7 mouse cellular contexts compared by ENCODE assay signal in genomic region chr11:88098787-88099598, GRCm38 (mm10). TPM values are rescaled to one million over a fixed set of nuclear protein-coding genes. Genes with fewer than 3 reads are reported as not detected.
A peak's percentile ranks its signal among the peaks of the same experiment; 100 is the strongest.
DNase-seq lines count a peak whose midpoint lies in the region; ATAC-seq lines count a peak whose summit lies in the region.

No protein-coding gene starts in this region.

- H3K9me3 ChIP-seq in limb, embryonic 13.5 days: no peaks in the 10 kb centered on the region
- no peaks in the 10 kb centered on the region for H3K9me3 ChIP-seq in midbrain, embryonic 14.5 days (ENCODE audit: control insufficient read depth, low read length)

- DNase-seq in adrenal gland, adult 18-20 months (ENCODE audit: low spot score in 2 of 2): peak; percentile 81 to 82
- DNase-seq in embryo, embryonic 10.5 days (ENCODE audit: low spot score): peak; percentile 80
- DNase-seq in kidney, adult 18-20 months: peak; percentile 81
- DNase-seq in midbrain, embryonic 14.5 days: peak; percentile 89
- DNase-seq in spleen, adult 18-20 months: peak; percentile 58 to 77

- peaks cover 6% of the 10 kb centered on the region for H3K36me3 ChIP-seq in limb, embryonic 13.5 days
- no peaks in the 10 kb centered on the region for H3K36me3 ChIP-seq in midbrain, embryonic 14.5 days (ENCODE audit: control insufficient read depth, insufficient read depth, low read length)

- peaks cover 35% of the 10 kb centered on the region for H3K4me1 ChIP-seq in limb, embryonic 13.5 days
- peaks cover 26% of the 10 kb centered on the region for H3K4me1 ChIP-seq in midbrain, embryonic 14.5 days (ENCODE audit: control insufficient read depth, insufficient read depth, low read length)

- peak overlapping the region; percentile 89 for H3K27ac ChIP-seq in limb, embryonic 13.5 days
- H3K27ac ChIP-seq in midbrain, embryonic 14.5 days (replicated peaks; ENCODE audit: low read depth, low read length): peak overlapping the region; percentile 86

- ATAC-seq in granulocyte monocyte progenitor cell, adult 5-6 weeks (replicated peaks; ENCODE audit: poor library complexity, severe bottlenecking): peak; percentile 73
- peak; percentile 71; the same call in 1 of the 2 replicates for ATAC-seq in limb, embryonic 13.5 days (ENCODE audit: low FRiP score, low read depth)
- peak; percentile 80 for ATAC-seq in midbrain, embryonic 14.5 days (ENCODE audit: low FRiP score, low TSS enrichment)

- H3K27me3 ChIP-seq in limb, embryonic 13.5 days: peaks cover 12% of the 10 kb centered on the region
- H3K27me3 ChIP-seq in midbrain, embryonic 14.5 days (ENCODE audit: control insufficient read depth, insufficient read depth, low read length): peaks cover 4% of the 10 kb centered on the region; the same call in 1 of the 2 replicates

- peak overlapping the region; percentile 85 for H3K4me2 ChIP-seq in limb, embryonic 13.5 days (replicated peaks)
- H3K4me2 ChIP-seq in midbrain, embryonic 14.5 days (ENCODE audit: low read length): peak overlapping the region; percentile 79

- 1% methylated on average over 64 of the region's 95 CpGs for WGBS in limb, embryonic 13.5 days
- 1% methylated on average over 95 of the region's 95 CpGs for WGBS in midbrain, embryonic 14.5 days

- peak overlapping the region; percentile 94 for H3K9ac ChIP-seq in limb, embryonic 13.5 days
- H3K9ac ChIP-seq in midbrain, embryonic 14.5 days (replicated peaks; ENCODE audit: low read length): peak overlapping the region; percentile 97

- peak overlapping the region; percentile 80 for H3K4me3 ChIP-seq in limb, embryonic 13.5 days
- H3K4me3 ChIP-seq in midbrain, embryonic 14.5 days (replicated peaks; ENCODE audit: low read depth, low read length): peak overlapping the region; percentile 84

RNA-seq across cellular contexts. Expression of gene Cuedc1, which starts 1.1 kb away (rescaled TPM):
- 10 to 100 TPM; 40.2 to 42.4 TPM for total RNA-seq in adrenal gland, adult 18-20 months (2021)
- total RNA-seq in granulocyte monocyte progenitor cell, adult 5-6 weeks (2014; fragmentation: Nextera tagmentation): 0.92 and 1.1 TPM in 2 replicates
- 1.5 and 1.6 TPM in 2 replicates for total RNA-seq in granulocyte monocyte progenitor cell, adult 5-6 weeks (2017)
- 37.2 and 37.7 TPM in 2 replicates for polyA plus RNA-seq in limb, embryonic 13.5 days (2015; fragmentation: Nextera tagmentation; extraction: Ambion mirVana)
- 29.6 and 31.1 TPM in 2 replicates for polyA plus RNA-seq in midbrain, embryonic 14.5 days (2014; fragmentation: Nextera tagmentation; extraction: Ambion mirVana)

RNA-seq across cellular contexts. Expression of gene Vezf1, which starts 30.9 kb away (rescaled TPM):
- total RNA-seq in adrenal gland, adult 18-20 months (2021): 10 to 100 TPM; 42.4 to 44.5 TPM
- 28.2 and 32.0 TPM in 2 replicates for total RNA-seq in granulocyte monocyte progenitor cell, adult 5-6 weeks (2014; fragmentation: Nextera tagmentation)
- total RNA-seq in granulocyte monocyte progenitor cell, adult 5-6 weeks (2017): 14.3 and 15.8 TPM in 2 replicates
- polyA plus RNA-seq in limb, embryonic 13.5 days (2015; fragmentation: Nextera tagmentation; extraction: Ambion mirVana): 46.8 and 48.9 TPM in 2 replicates
- polyA plus RNA-seq in midbrain, embryonic 14.5 days (2014; fragmentation: Nextera tagmentation; extraction: Ambion mirVana): 58.9 and 69.9 TPM in 2 replicates

RNA-seq across cellular contexts. Expression of gene Srsf1, which starts 51.8 kb away (rescaled TPM):
- total RNA-seq in adrenal gland, adult 18-20 months (2021): 100 to 1,000 TPM; 219 TPM
- 195 and 201 TPM in 2 replicates for total RNA-seq in granulocyte monocyte progenitor cell, adult 5-6 weeks (2014; fragmentation: Nextera tagmentation)
- total RNA-seq in granulocyte monocyte progenitor cell, adult 5-6 weeks (2017): 500 and 715 TPM in 2 replicates
- 340 and 357 TPM in 2 replicates for polyA plus RNA-seq in limb, embryonic 13.5 days (2015; fragmentation: Nextera tagmentation; extraction: Ambion mirVana)
- 225 and 342 TPM in 2 replicates for polyA plus RNA-seq in midbrain, embryonic 14.5 days (2014; fragmentation: Nextera tagmentation; extraction: Ambion mirVana)

Comparison
In these comparisons a context has a peak if more than half of its experiments do, and no peak if none do; other contexts are left out.
1. Peak in every context shown above with its lines: DNase-seq, ATAC-seq, H3K4me3 ChIP-seq and H3K27ac ChIP-seq.
2. RNA of gene Cuedc1, which starts 1.1 kb away (total RNA-seq): 40.2 to 42.4 TPM in adrenal gland, adult 18-20 months; 0.92 to 1.6 TPM in granulocyte monocyte progenitor cell, adult 5-6 weeks; every median in the first group is over 10 times any median in the second.